Mouse (Mus musculus) large intestine, adult 2 months (tissue): Measurements from ENCODE around the gene Galnt6. TPM values are rescaled to one million over a fixed set of nuclear protein-coding genes. Genes with fewer than 3 reads are reported as not detected.

ENCODE experiments used
- DNase-seq: peaks from one replicate; pipeline ENCODE4 v3.0.0-alpha.2; 2012; ENCODE audit warnings: low read depth, low spot score
- WGBS: fragments of 180-500 bp; shearing (Covaris S2); methylation state at CpG from one replicate; pipeline ENCODE4 v1.1.7; 2018; 5-methylcytosine and 5-hydroxymethylcytosine counted together
- polyA plus RNA-seq: library from polyadenylated mRNA; depleted of rRNA; stranded (reverse); fragments of >200 nt; gene quantifications from 2 replicates; pipeline ENCODE4 v1.2.3, GENCODE M21; 2012; rRNA removed

The Galnt6 gene
- polyA plus RNA-seq, 1 experiment, result 48.3 TPM

DNA sequence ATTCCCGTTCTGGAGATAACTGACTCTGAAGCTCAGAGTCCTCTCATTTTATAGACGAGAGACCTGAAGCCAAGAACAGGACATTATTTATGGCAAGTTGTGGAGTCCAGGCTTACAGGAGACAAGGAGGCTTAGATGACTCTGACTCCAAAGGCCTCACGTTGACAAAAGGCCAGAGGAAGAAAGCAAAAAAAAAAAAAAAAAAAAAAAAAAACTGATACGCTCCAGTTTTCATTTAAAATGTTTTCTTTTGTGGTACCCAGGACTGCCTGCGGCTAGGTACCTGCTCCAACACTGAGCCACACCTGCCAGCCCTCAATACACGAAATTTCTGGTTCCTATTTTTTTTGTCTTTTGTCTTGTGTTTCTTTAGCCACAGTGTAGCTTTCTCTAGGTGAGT, 61.8 kb downstream of the Galnt6 start:
- 17% methylated on average over 6 of the region's 6 CpGs for WGBS
- no peak for DNase-seq

- WGBS, result 22% methylated on average over 12 of the region's 12 CpGs
Measured at GRCm38 (mm10) chr15:100666851-100667250, 62.3 kb downstream of the Galnt6 start.

DNA sequence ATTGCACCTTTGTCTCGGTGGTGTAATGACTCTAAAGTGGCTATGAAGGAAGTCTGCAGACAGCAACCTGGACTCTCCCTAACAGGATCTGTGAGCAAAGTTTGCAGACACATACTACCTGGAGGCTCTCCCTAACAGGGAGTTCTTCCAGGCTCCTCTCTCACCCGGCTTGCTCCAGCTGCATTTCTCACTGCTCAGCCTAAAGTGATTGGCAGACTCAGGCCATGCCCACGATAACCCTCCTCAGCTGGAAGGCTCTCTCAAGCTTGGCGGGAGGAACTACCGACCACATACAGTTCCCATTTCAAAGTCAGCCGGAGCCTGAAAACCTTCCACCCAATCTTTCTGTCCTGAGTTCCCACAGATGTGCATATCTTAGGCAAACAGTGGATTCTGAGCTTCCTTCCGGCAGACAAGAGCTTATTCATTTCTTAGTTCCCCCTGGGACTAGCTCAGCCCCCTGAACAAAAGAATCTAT, 62.9 kb downstream of the Galnt6 start:
- no peak for DNase-seq
- 5% methylated on average over 7 of the region's 7 CpGs for WGBS

More at GRCm38 (mm10) chr15:100666851-100667250, 62.3 kb downstream of the Galnt6 start:
- DNase-seq, result no peak

- 24% methylated on average over 9 of the region's 9 CpGs for WGBS
- no peak for DNase-seq
Measured at GRCm38 (mm10) chr15:100665411-100666218, 63.6 kb downstream of the Galnt6 start.

DNA sequence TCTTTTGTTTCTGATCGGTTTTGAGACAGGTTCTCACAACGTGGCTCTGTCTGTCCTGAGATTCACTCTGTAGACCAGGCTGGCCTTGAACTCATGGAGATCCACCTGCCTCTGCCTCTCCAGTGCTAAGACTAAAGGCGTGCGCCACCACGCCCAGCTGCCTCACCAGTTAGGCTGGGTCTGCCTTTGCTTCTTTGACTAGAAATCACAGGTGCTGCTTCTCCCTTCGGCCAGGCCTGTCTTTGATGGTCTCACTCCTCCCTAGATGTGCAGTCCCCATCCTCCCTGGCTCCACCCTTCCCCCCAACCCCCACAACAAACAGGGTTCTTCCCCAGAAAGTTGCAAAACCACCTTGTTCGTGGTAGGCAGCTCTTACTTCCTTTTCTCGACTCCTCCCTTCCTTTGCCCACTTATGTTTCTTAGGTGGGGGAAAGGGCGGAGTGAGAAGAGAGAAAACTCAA, 64.3 kb downstream of the Galnt6 start:
- 46% methylated on average over 9 of the region's 9 CpGs for WGBS
- no peak for DNase-seq

DNA sequence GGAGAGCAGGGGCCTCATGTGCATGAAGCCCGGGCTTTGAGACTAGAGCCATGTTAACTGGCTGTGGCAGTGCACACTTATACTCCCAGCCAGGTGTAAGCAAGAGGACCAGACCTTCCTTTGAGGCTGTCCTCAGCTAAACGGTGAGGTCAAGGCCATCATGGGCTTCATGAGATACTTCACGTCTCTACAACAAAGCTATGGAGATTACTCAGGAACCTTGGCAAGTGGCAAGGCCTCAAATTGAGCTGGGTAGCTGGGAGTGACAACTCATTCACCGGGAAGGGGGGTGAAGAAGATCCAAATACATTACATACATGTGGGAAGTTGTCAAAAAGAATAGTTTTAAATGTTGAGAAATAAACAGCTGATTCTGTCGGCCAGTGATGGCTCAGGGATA, 68.4 kb downstream of the Galnt6 start:
- 83% methylated on average over 5 of the region's 5 CpGs for WGBS
- no peak for DNase-seq

DNA sequence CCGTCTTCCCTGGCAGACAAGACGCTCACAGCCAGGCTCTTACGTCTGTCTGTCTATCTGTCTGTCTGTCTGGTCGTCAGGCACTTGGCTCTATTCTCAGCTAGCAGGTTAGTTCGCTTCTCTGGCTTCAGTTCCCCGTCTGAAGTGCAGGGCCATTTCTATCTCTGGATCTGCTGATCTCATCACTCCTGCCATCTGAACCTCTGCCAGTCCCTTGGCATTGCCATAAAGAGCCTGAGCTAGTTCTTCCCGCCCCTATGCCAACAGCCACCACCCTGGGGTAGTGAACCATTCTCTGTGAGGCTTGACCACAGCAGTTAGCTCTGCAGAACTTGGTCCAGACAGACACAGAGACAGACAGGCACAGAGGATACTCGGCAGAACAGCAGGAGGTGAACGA, 68.9 kb downstream of the Galnt6 start:
- 65% methylated on average over 9 of the region's 9 CpGs for WGBS
- DNase-seq, result no peak

DNA sequence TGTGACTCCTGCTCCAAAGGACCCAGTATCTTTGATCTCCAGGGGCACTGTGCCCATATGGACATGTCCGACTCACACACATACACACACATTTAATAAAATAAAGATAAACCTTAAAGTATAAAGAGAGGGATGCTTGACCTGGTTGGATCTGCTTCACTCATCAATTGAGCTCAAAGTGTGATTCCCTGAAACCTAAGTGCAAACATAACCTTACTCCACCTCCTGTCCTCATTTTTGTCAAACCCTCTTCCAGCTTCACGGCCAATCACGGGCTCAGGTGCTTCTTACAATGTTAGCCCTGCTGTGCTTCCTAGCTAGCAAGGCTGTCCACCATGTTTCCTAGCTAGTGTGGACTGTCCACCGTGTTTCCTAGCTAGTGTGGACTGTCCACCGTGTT, 74.0 kb downstream of the Galnt6 start:
- WGBS, result 89% methylated on average over 5 of the region's 5 CpGs

GRCm38 (mm10) chr15:100654271-100654670, 74.9 kb downstream of the Galnt6 start:
- 28% methylated on average over 1 of the region's 1 CpGs for WGBS
- DNase-seq, result no peak

More for the DNA sequence above, 74.0 kb downstream of the Galnt6 start:
- DNase-seq, result no peak

DNA sequence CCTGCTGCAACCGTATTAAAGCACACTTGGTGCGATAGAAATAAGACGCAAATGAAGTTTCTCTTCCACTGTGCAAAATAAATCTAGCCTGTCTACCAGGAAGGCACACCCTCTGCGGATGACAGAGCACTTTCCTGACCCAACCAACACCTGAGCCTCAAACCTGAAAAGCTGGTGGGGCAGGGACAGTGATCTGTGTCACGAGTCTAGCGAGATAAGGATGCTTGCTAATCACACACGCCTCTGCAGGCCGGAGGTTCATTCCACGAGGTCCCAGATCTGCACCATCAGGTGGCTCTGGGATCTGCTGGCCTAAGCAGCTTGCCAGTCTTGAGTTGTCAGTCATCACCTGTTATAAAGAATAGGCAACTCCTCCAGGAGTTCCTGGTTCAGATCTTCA, 77.6 kb downstream of the Galnt6 start:
- WGBS, result 29% methylated on average over 9 of the region's 9 CpGs
- no peak for DNase-seq

DNA sequence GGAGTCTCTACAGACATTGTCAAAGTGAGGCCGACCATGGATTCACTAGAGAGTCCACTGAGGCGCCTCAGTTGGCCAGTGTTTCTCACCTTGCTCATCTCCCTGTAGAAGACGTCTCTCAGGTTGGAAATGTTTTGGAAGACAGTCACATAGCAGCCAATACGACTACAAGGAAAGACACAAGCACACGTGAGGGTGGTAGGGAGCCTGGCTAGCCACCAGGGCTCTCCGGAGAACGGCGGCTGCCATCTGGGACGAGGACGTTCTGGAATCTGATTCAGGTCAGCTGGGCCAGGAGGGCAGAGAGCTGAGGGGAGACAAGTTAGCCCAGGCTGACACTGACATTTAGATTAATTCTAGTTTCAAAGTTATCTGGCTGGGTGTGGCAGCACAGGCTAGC, 79.1 kb downstream of the Galnt6 start:
- 93% methylated on average over 10 of the region's 10 CpGs for WGBS
- no peak for DNase-seq

GRCm38 (mm10) chr15:100646161-100646560, 83.0 kb downstream of the Galnt6 start:
- DNase-seq, result no peak
- 75% methylated on average over 6 of the region's 6 CpGs for WGBS

DNA sequence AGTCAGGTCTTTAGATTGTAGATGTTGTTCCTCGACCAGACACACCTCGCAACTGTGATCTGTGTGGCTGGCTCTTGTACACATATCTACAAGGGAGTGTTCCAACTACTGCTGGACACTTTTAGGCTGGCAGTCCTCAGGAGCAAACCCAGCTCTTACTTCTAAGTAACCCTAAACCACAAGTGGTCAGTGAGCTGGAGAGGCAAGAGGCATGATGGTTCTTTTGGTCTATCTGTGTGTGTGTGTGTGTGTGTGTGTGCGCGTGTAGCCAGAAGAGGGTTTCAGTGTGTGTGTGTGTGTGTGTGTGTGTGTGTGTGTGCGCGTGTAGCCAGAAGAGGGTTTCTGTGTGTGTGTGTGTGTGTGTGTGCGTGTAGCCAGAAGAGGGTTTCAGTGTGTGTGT, 86.7 kb downstream of the Galnt6 start:
- DNase-seq, result no peak
- WGBS, result 88% methylated on average over 7 of the region's 7 CpGs

Other genes with a start within 250 kb of the Galnt6 start
- 1.3 and 1.4 TPM in 2 replicates for gene Csrnp2, start 233.9 kb downstream of the Galnt6 start, polyA plus RNA-seq
- 3.4 and 4.0 TPM in 2 replicates for gene Tfcp2, start 177.4 kb downstream of the Galnt6 start, polyA plus RNA-seq
- gene Pou6f1, start 129.4 kb downstream of the Galnt6 start, polyA plus RNA-seq, result 4.0 and 6.0 TPM in 2 replicates
- 646 and 817 TPM in 2 replicates for gene Dazap2, start 114.0 kb downstream of the Galnt6 start, polyA plus RNA-seq
- 191 and 206 TPM in 2 replicates for gene Smagp, start 92.4 kb downstream of the Galnt6 start, polyA plus RNA-seq
- 4.5 and 9.9 TPM in 2 replicates for gene Bin2, start 59.8 kb downstream of the Galnt6 start, polyA plus RNA-seq
- 13.7 and 21.9 TPM in 2 replicates for gene Cela1, start 41.5 kb downstream of the Galnt6 start, polyA plus RNA-seq
- 1.2 and 1.8 TPM in 2 replicates for gene Slc4a8, start 32.4 kb upstream of the Galnt6 start, polyA plus RNA-seq
- gene Scn8a, start 140.5 kb upstream of the Galnt6 start, polyA plus RNA-seq, result 0.37 and 1.5 TPM in 2 replicates